Mouse (Mus musculus): ENCODE data around the gene Psmb2. TPM values are rescaled to one million over a fixed set of nuclear protein-coding genes. Genes with fewer than 3 reads are reported as not detected.
A peak's percentile ranks its signal among the peaks of the same experiment; 100 is the strongest.

Gene Psmb2
- total RNA-seq, 1 experiment from 2014 or later: 38.3 TPM

DNA sequence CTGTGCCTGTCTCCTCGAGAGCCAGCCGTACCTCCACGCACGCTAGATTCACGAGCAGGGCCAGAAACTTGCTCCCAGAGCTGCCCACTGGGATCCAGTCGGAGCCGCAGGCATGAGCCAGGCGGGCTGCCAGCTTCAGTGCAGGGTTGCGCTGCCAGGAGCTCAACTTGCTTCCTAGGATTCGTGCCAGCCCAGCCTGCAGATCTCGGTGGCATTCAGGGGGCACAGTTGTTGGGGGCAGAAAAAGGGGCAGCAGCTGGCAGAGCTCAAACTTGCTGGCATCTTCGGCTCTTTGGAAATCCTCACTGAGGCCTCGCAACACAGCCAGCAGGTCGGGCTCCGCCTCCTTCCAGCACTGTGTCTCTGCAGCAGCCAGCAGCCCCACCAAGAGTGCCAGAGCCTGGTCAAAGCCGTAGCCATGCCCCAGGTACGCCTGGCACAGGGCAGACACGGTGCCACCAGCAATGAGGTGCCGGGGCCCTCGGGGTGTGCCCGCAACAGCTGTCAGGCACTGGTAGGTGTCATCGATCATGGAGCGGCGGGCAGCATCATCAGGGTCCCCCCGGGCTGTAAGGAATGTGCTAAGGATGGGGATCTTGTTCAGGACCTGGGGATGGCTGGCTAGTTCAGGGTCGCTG is 72.7 kb downstream of the Psmb2 start:
- ATAC-seq (ENCODE audit: extremely low read depth, insufficient number of reproducible peaks, low FRiP score, poor library complexity, severe bottlenecking): no peak

DNA sequence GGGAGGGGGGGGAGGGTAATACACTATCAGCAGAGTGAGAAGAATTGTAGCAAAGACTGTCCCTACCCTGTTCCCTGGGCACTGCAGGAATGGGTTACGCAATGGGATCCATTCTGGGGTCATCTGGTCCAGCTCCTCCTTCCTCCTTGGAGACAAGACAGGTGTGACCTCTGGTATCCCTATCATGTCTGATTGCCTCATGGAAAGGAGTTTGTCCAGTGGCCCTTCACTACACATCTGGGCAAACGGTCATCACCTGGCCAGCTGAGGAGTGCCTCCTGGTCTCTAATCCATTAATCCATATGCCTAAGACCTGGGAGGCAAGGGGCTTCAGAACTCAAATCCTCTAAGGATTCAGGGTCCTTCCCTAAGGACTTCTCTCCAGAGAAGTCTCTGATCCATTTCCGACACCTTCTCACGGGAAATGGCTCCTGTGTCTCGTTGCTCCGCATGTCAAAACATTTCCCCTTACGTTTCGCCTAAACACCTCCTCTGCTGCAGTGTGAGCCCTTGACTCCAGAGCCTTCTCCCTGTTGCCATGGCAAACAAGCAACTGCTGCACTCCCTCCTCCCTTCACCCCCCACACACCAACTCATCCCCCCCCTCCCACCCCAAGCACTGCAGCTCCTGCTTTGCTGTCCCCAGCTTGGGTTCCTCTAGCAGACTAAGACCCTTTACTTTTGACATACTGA is 73.6 kb downstream of the Psmb2 start:
- no peak for ATAC-seq (ENCODE audit: extremely low read depth, insufficient number of reproducible peaks, low FRiP score, poor library complexity, severe bottlenecking)

GRCm38 (mm10) chr4:126751556-126752023 is 74.2 kb downstream of the Psmb2 start:
- ATAC-seq (ENCODE audit: extremely low read depth, insufficient number of reproducible peaks, low FRiP score, poor library complexity, severe bottlenecking): no peak

- ATAC-seq (ENCODE audit: extremely low read depth, insufficient number of reproducible peaks, low FRiP score, poor library complexity, severe bottlenecking): no peak
These were observed 74.7 kb downstream of the Psmb2 start for GRCm38 (mm10) chr4:126752024-126752607.

GRCm38 (mm10) chr4:126752608-126753141 is 75.2 kb downstream of the Psmb2 start:
- ATAC-seq (ENCODE audit: extremely low read depth, insufficient number of reproducible peaks, low FRiP score, poor library complexity, severe bottlenecking): peak; percentile 3; the same call in 1 of the 2 replicates

- ATAC-seq (ENCODE audit: extremely low read depth, insufficient number of reproducible peaks, low FRiP score, poor library complexity, severe bottlenecking): peak; percentile 90
These were observed 76.1 kb downstream of the Psmb2 start, which contains the start of the genes Ncdn and AU040320 for GRCm38 (mm10) chr4:126753268-126754230. Gene Ncdn (minus strand): TSS chr4:126753438. Gene AU040320 (plus strand): TSS chr4:126753544.

DNA sequence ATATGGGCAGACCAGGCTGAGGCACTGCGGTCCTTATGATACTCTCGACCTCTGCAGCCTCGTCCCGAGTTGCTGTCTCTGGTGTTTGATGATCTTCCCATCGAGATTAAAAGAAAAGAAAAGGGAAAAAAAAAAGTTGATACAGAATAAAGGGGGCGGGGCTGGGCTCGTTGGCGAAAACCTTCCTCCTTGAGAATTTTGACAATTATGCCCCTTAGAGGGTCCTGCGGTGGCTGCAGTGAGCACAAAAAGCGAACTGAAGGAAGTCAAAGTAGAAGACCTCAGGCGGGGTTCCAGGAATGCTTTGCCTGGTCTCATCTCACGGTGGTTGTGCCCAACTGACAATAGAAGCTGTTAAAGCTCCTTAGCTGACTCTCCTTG is 76.8 kb downstream of the Psmb2 start:
- ATAC-seq (ENCODE audit: extremely low read depth, insufficient number of reproducible peaks, low FRiP score, poor library complexity, severe bottlenecking): no peak

DNA sequence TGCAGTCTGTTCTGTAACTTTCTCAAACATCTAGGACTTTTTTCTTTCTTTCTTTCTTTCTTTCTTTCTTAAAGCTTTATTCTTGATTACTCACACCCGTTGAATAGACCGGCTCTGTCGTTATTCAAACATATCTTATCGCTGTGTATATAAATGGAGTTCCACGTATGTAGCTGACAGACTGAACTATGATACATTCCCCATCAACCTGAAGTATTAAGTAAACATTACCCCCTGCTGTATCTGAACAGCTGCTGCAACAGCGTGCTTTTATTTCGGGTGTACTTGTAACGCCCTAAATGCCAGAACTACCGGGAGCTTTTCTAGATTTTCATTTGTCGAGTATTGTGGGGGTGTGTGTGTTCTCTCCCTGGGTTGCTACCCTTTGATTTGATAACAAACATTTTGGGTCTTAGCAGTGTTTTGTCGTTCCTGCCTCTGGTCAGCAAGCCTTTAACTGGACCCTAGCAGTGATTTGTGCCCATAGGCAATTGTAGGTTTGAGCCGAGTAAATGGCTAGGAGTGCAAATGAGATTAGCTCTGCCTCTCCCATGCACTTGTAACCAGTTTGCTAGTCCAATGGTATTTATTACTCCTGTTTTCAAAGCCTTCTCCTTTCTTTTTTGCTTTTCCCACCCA is 77.4 kb downstream of the Psmb2 start:
- ATAC-seq (ENCODE audit: extremely low read depth, insufficient number of reproducible peaks, low FRiP score, poor library complexity, severe bottlenecking): no peak

DNA sequence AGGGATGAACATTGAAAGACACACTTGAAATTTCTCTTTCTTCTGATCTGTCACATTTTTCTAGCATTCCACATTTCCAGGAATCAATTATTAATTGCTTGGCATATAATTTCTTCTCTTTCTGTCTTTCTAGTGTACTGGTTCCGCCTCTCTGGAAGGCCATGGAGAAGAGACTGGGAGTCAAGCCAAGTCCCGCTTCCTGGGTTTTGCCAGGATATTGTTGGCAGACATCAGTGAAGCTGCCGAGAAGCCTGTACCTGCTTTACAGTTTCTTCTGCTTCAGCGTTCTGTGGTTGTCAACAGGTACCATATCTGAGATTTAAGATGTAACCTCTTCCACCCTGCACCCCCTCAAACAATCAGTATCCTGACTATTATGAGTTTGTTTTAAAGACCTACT is 79.3 kb downstream of the Psmb2 start:
- ATAC-seq (ENCODE audit: extremely low read depth, insufficient number of reproducible peaks, low FRiP score, poor library complexity, severe bottlenecking): no peak

- no peak for ATAC-seq (ENCODE audit: extremely low read depth, insufficient number of reproducible peaks, low FRiP score, poor library complexity, severe bottlenecking)
These were observed 80.9 kb downstream of the Psmb2 start for GRCm38 (mm10) chr4:126758299-126758698.

Other genes with a start within 250 kb of the Psmb2 start
- 9.7 and 9.9 TPM in 2 replicates for gene Ago3, start 248.1 kb upstream of the Psmb2 start, total RNA-seq (2017)
- gene Ago1, start 209.0 kb upstream of the Psmb2 start, total RNA-seq (2017): 27.0 and 27.8 TPM in 2 replicates
- 18.7 and 22.1 TPM in 2 replicates for gene Ago4, start 144.2 kb upstream of the Psmb2 start, total RNA-seq (2017)
- gene Clspn, start 120.7 kb upstream of the Psmb2 start, total RNA-seq (2017): 4.5 and 9.7 TPM in 2 replicates
- 0.74 TPM in 1 of 2 replicates, not detected in the other for gene 5730409E04Rik, start 67.8 kb upstream of the Psmb2 start, total RNA-seq (2017)
- not detected in 2 replicates for gene Tfap2e, start 58.6 kb downstream of the Psmb2 start, total RNA-seq (2017)
- gene Ncdn, start 75.8 kb downstream of the Psmb2 start, total RNA-seq (2017): 6.6 and 8.3 TPM in 2 replicates
- gene AU040320, start 75.9 kb downstream of the Psmb2 start, total RNA-seq (2017): 35.0 and 36.4 TPM in 2 replicates

Measured in neutrophil, adult 5-6 weeks (primary cell).